Mouse (Mus musculus): ENCODE measurements around the gene Cdh6.

Cdh6 gene

DNA sequence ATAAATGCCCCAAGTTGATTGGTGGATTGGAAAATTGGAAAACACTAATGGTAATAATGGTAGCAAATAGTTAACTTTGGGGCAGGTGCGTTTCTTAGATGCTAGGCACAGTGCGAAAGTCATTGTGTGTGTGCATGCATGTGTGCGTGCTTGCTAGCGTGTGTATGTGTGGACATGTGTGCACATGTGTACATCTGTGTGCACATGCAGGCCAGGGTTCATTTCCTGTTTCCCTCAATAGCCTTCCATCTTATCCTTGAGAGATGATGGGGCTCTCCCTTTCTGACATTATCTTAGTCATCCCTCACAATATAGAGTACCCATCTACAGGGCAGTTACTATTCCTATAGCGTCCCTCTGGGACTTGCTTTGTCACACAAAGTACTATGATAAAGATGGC is 17.7 kb downstream of the Cdh6 start:
- no peak for DNase-seq (ENCODE audit: low spot score in 2 of 2)

DNA sequence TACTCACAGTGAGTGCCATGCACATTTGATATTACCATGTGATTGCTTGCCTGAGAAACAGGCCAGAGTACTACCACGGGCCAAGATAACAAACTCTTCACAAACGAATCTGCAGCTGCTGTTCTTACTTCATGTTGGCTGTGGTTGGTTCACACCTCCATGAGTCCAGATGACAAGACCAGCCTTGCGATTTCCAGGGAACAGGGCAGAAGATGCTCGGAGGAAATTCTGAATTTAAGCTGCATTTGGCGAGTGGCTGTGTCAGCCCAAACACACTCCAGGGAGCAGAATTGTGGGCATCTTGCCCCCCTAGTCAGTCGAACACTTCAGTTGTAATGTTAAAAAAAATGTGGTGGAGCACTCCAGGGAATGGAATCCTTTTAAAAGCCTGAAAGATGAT is 18.1 kb downstream of the Cdh6 start:
- no peak for DNase-seq (ENCODE audit: low spot score in 2 of 2)

DNA sequence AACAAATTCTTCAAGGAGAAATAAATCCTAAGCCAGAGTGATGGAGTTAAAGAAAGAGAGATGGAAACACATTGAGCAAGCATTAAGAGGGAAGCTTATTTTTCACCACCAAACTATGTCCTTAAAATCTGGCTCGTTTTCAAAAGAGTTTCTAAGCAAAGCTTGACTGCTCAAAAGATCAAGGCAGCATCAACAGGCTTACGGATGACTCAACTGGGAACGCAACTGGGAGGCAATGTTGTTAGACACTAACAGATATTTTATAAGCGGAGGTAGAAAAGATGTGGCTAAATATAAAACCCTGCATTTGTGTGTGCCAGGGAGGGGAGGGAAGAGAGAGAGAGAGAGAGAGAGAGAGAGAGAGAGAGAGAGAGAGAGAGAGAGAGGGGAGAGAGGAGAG is 31.5 kb downstream of the Cdh6 start:
- no peak for DNase-seq (ENCODE audit: low spot score in 2 of 2)

DNA sequence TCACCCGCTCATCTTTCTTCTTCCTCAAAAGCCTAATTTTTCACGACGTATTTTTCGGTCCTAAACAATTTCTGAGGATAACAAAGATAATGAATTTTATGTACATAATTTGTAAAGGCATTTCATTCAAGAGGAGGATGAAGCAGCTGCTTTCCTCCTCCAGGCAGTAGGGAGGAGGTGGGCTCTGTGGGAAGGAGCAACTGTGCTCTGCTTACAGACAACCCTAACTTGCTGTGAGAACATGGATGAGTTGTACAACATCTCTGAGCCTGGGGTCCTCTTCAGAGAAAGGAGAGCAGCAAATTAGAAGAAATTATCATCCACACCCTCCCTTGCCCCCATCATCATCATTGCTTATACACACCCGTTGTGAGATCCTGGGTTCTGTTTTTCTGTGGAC is 33.8 kb downstream of the Cdh6 start:
- no peak for DNase-seq (ENCODE audit: low spot score in 2 of 2)

DNA sequence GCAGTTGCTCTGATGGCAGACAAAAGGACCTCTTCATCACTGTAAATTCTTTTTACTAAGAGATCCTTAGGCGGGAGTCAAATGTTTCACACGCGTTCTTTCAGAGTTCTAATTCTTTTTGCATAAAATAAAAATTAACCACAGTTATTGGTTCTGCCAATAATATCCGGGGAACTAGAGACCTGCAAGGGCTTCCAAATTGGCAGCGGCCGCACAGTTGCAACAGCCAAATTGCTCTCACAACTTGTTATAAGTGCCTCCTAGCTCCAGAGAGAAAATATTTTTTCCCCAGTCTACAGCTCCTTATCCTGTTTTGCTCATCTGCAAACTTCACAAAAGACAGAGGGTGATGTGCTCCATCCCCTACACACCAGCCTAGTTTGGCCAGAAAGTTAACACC is 36.3 kb downstream of the Cdh6 start:
- no peak for DNase-seq (ENCODE audit: low spot score in 2 of 2)

DNA sequence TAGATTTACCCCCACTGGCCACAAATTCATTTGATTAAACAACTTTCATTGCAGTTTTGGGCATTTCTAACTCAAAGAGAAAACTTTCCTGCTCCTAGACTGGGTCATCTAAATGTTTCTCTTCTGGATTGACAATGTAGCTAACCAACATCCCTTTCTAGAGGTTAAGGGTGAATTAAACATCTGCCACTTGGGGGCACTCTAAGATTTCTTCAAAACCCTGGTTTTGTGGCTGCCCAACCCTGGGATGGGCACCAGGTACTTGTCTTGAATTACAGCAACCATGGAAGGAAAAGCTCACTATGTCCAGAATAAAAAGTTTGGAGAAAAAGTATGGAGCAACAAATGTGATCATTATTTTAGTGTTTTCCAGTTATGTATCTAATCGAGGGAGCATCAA is 39.4 kb downstream of the Cdh6 start:
- no peak for DNase-seq (ENCODE audit: low spot score in 2 of 2)

DNA sequence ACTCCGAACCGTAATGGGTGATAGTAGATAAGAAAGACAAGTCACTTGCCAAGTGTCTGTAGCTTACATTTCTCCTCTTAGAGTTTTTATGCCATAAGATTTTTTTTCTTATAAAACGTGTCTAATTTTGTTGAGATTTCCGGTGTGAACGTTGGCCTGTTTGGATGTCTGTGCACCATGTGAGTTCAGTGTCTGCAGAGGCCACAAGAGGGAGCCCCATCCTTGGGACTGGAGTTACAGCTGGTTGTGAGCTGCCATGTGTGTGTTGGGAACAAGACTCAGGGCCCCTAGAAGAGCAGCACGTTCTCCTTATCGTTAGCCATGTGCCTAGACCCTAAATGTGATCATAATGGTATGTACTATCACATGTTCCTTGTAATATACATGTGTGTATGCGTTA is 40.1 kb downstream of the Cdh6 start:
- no peak for DNase-seq (ENCODE audit: low spot score in 2 of 2)

DNA sequence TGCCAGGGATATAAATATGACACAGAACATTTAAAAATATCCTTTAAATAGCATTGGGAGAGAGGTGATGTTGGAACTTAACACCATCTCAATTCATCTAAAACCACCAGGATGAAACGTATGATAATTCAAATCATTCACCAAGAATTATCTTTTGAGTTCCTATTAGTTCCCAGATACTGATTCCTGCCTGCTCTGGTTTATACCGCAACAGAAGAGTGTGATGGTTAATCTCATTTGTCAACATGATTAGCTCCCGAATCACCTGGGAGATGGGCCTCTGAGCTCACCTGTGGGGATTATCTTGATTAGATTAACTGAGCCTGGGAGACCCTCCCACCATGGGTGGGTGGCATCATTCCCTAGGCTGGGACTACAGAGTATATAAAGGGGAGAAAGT is 41.0 kb downstream of the Cdh6 start:
- no peak for DNase-seq (ENCODE audit: low spot score in 2 of 2)

DNA sequence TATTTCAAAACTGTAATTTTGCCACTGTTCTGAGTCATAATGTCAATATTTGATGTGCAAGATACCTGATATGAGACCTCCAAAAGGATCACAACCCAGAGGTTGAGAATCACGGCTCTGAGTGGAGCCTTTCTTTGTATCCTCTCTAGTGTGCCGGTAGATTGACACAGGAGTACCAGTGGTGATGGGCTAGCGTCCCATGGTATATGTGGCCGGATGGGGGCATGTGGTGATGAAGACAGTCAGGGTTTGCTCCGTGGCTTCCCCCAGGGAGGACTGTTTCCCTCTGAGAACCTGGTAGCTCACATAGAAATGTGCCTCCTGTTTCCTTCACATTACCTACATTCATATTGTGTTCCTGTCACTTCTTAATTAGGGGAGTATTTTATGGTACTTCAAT is 43.2 kb downstream of the Cdh6 start:
- no peak for DNase-seq (ENCODE audit: low spot score in 2 of 2)

DNA sequence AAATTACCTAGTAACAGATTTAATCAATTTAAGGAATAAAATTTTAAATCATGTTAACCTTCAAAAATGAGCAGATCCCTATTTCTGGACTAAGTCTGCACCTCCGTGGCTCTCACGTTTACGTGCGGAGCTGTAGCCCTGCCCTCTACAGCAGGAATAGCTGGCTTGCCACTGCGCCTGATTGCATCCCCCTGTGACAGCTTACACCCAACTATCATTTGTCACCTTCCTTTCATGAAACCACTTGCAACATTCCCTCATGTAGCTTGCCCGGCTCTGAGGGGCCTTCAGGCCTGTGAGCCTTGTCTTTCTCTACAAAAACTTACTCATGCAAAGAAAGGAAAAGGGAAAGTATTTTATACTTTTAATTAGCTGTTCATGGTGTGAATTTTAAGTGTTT is 73.1 kb downstream of the Cdh6 start:
- DNase-seq (ENCODE audit: low spot score in 2 of 2): no peak

DNA sequence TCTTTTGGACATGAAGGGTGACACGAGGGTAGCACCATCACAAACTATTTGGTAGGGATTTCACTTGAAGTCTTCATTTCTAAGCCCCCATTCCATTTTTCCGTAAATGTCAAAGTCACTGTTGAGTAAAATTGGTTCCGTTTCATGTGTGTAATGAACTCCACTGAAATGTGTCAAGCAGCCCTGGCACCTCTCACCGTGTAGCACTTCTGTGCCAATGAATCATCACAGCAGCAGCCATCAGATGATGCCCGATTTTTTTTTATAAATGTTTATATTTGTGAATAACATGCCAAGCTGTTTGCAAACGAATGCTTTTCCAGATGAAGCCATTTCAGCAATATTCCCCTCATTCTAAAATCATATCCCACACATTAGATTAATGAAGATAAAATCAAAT is 75.6 kb downstream of the Cdh6 start:
- DNase-seq (ENCODE audit: low spot score in 2 of 2): no peak

DNA sequence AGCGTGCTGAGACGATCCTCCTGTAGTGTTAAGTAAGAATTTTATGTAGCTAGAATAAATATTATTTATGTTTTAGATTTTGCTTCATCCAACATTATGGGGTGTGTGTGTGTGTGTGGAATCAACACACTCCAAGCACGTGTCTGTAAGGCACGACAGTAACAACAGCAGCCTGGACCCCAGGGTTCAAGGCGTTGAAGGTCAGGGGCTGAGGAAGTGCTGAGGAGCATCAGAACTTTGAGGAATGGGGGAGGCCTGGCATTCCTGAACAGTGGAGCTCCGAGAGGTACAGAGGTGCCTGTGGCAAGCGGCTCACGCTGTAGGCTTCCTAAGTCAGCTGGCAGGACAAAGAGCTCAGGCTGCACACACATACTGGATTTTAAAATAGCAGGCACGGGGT is 78.1 kb downstream of the Cdh6 start:
- no peak for DNase-seq (ENCODE audit: low spot score in 2 of 2)

DNA sequence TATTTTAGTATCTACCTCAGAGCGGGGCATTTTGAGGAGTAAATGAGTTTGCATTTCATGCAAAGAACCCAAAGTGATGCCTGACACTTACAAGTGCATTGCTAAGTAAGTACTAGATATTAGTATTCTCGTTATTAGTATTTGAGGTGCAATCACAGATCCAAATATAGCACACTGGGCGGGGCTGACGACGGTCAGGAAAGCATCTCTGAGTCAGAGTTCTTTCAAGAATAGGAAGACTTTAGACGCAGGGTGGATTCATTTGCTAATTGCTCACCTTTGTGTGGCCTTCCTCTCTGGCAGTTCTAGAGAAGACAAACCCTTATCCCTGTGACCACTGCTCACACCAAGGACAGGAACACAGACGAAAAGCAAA is 78.6 kb downstream of the Cdh6 start:
- no peak for DNase-seq (ENCODE audit: low spot score in 2 of 2)

DNA sequence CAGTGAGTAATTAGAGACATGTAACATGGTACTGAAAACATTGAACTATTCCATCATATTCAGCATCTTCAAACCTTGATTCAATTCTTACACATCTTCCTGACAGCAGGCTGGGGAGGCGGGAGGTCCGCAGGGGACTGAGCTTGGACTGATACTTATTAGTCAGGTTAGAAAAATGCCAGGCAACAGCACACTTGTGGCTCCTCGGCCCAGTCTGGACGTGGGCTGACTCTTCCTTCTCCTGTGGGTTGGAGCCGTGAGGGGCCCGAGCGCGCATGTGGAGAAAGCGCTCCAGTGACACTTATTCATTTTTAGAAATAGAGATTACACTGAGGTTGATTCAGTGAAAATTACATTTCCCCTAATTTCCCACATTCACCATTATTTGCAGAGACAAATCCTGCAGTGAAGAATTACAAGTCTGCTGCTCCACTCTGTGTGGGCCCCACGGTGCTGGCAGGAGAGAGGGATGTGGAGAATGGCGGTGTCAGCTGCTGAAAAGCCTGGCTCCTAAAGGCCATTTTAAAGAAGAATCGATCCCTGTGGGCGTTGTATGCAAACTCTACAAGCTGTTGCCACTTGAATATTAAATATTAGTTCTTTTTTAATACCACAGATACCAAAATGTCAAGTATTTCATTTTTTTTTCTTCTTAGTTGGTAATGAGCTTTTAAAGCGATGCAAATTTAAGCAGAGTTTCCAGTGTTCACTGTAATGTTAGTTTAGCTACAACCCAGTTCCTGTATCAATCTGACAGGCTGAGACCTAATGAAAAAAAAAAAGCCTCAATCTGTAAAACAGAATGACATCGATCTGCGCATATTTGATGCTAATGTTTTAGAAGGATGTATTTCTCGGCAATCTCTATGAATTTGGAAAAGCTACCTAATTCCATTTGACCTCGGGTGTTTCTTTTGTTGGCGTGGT is 79.3 kb downstream of the Cdh6 start:
- DNase-seq (ENCODE audit: low spot score in 2 of 2): no peak

DNA sequence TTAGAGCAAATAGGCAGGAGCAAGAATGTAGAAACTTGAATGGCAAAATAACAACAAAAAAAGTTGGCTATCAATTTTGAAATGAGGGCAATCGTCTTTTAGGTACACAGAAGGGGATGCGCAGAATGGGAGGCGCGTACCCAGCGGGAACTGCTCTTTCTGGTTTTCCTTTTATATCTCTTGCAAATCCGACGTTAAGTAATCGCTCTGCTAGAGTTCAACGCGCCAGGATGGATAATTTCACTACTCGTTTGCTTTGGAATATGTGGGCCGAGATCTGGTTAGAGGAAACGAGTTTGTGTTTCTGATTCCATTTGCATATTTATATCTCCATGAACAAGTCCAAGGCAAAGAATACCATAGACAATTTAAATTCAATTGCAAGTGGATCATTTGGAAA is 81.4 kb downstream of the Cdh6 start:
- no peak for DNase-seq (ENCODE audit: low spot score in 2 of 2)

DNA sequence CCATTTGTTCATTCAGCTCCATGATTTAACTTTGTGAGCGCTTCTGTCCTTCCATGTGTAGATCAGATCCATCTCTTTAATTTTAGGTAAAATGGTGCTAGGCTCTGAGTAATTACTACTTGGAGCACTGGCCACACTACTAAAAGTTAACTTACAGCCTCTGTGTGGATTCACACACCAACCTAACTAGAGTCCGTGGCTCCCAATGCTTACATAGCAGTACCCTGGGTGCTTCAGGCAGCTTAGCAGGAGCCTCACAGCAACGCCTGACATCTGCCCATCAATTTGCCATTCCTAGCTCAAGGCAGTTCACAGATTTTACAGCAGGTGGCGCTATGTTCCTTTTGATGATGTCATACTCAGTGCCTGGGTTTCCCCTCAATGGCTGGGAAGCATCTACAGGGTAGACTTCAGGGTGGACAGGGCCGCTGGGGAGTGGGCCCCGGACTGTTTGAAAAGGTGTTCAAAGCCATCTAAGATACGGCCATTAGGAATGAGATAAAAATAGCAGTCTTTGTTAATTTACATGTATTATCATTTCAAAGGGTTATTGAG is 84.9 kb downstream of the Cdh6 start:
- no peak for DNase-seq (ENCODE audit: low spot score in 2 of 2)

DNA sequence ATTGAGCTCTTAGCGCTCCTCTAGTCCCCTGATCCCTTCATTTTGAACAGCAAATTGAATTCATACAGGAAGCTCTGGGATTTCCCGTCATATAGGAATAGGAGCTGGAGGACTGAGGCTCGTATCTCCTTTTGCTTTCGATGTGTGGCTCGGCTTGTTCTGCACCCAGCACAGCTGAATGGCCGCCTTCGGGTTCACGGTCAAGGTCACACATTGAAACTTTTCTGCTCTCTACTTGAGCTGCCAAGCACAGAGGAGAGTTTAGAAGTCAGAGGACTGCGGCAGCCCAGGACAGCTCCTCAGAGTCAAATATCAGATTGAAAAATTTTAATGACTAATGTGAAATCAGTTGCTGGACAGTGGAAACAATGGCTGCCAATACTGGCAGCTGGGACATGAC is 88.7 kb downstream of the Cdh6 start:
- no peak for DNase-seq (ENCODE audit: low spot score in 2 of 2)

DNA sequence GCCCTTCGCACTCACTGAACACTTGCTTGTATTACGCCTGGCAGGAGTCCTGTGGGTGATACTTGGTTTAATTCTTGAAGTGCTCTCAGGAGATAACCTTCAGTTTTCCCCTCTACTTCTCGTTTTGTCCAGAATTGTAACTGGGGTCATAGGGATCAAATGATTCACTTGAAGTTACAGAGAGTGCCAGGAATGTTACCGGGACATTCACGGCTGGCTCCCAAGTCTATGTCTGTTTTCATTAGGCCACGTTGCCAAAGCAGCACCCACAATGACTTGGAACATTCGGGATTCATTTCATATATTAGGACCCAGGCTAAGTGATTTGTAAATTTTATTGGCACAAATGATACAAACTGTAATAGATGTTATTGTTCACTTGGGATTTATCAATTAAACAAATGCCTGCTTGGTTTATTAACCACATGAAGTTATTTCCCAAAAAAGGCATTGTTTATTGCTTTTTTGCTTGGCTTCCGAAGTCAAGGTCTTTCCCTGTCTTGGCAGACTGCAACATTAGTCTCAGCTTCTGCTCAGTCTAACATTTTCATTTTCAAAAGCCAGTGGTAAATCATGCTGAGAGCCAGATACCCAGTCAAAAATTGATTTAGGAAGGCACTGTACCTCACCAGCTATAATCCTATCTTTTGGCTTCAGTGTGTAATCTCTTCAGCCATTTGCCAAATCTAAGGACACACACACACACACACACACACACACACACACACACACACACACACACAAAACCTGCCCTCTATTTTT is 96.4 kb downstream of the Cdh6 start:
- DNase-seq (ENCODE audit: low spot score in 2 of 2): no peak

DNA sequence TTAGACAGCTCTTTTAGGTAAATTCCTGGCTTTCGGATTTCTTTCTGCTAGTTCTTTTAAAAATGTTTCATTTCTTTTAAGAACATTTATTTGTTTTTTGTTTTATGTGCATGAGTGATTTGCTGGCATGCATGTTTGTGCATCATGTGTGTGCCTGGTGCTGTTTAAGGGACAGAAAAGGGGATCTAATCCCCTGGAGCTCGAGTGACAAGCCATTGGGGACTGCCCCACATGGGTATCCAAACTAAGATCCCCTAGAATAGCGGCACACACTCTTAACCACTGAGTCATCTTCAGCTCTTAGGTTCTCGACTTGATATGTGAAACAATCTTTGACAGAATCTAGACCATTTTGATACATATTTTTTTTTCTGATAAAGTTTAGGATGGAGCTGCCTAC is 99.4 kb downstream of the Cdh6 start:
- no peak for DNase-seq (ENCODE audit: low spot score in 2 of 2)

DNA sequence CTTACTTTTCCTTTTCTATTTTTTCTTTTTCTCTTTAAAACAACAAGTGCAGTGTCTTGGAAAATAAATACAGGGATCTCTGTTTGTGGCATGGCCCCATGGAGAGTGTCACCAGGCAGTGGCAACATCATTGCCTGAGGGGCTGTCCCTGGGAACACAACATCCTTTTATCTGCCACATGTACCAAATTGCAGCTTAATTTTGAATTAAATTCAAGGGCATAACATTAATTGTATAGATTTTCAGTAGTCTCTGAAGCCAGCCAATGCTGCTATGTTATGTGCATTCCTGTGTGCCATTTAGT is 105.3 kb downstream of the Cdh6 start:
- DNase-seq (ENCODE audit: low spot score in 2 of 2): no peak

DNA sequence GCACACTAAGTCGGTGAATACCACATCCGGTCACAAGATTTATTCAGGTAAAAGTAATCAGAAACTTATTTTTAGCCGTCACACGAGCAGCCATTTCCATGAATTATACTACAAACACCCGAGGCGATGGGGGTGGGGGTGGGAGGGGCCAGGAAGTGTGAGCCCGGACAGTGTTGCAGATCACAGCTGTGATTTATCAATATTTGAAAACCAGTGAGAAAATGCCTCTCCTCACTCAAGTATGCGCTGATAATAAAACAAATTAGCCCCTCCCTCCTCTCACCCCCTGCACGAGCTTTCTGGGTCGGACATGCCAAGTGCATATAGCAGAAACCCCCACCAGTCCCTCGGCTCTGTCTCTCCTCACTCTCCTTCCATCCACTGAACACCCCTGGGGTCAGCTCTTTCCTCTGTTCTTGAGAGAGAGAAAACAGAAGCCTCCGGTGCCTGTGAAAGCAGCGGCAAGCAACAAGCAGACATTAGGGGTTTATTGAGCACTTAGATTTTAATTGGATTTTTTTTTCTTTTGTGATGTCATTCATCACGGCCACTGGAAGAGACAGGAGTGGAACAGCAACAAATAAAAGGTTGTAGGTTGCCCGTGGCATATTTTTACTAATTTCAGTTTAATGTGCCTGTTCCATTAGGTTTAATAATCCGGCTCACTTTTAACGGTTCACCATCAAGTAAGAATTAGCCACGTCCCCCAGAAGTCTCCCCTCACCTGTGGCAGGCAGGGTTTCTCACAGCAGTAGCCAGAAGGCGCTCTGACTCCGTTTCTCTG is 105.9 kb downstream of the Cdh6 start:
- no peak for DNase-seq (ENCODE audit: low spot score in 2 of 2)

DNA sequence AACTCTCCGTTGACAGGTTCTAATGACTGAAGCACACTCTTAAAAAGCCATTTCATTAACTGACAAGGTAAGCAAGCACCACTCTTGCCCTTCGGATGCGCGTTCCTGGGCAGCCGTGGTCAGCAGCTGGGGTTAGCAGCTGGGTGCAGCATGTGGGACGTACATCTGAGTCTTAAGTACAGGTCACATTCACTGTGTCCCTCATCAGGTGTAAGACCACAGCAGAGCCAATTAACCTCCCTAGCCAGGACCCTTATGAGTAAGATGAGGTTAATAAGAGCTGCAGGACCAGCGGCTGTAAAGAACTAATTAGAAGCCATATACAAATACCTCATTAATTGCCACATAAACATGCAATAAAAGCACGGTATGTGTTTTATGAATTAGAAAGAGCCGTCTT is 106.7 kb downstream of the Cdh6 start:
- DNase-seq (ENCODE audit: low spot score in 2 of 2): no peak
